Mouse (Mus musculus) brain, adult 2 months (tissue): Measurements from ENCODE around the gene Man2a1.

Experiments used
- DNase-seq: peaks from one replicate; pipeline ENCODE4 v3.0.0; 2011; ENCODE audit warnings: low read depth, low spot score

The Man2a1 gene

DNA sequence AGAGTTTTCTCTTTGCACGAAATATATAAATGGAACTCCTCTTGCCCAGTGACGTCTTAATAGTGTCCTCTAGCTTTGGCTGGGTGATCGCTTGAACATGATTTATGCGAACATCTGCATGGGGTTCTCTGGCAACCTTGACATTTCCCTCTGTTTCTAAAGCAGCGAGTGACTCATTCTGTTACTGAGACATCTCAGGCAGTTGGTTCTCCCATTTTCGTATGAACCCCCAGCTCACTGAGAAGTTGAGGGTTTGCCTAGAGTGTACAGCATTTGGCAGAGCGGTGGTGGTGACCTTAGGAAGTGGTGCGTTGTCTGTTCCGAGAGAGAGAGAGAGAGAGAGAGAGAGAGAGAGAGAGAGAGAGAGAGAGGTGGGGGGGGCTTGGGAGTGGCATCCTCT, 2.6 kb downstream of the Man2a1 start:
- peak; percentile 65 for DNase-seq

GRCm38 (mm10) chr17:64603534-64603933, 3.0 kb downstream of the Man2a1 start:
- no peak for DNase-seq

- DNase-seq = no peak
These were observed 3.6 kb downstream of the Man2a1 start for GRCm38 (mm10) chr17:64604163-64604562.

GRCm38 (mm10) chr17:64608228-64608627, 7.7 kb downstream of the Man2a1 start:
- no peak for DNase-seq

GRCm38 (mm10) chr17:64608923-64609598, 8.5 kb downstream of the Man2a1 start:
- no peak for DNase-seq

DNA sequence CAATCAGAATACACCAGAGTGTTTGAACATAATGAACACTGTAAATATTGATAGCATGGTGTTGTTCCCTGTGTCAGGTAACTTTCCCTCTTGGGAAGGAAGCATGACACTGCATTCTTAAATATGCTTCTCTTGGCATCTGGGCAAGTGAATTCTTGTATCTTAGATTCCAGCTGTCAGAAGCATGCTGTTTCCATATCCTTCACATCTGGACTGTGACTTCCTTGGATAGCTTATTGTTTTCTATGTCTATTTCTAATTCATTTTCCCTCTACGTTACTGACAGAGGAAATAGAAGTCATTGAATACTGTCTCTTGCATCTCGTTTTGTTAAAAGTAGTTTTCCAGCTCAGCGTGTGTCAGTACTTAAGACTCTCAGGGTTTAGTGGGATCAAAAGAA, 9.2 kb downstream of the Man2a1 start:
- no peak for DNase-seq

- DNase-seq = no peak
These were observed 10.9 kb downstream of the Man2a1 start for GRCm38 (mm10) chr17:64611426-64611825.

DNA sequence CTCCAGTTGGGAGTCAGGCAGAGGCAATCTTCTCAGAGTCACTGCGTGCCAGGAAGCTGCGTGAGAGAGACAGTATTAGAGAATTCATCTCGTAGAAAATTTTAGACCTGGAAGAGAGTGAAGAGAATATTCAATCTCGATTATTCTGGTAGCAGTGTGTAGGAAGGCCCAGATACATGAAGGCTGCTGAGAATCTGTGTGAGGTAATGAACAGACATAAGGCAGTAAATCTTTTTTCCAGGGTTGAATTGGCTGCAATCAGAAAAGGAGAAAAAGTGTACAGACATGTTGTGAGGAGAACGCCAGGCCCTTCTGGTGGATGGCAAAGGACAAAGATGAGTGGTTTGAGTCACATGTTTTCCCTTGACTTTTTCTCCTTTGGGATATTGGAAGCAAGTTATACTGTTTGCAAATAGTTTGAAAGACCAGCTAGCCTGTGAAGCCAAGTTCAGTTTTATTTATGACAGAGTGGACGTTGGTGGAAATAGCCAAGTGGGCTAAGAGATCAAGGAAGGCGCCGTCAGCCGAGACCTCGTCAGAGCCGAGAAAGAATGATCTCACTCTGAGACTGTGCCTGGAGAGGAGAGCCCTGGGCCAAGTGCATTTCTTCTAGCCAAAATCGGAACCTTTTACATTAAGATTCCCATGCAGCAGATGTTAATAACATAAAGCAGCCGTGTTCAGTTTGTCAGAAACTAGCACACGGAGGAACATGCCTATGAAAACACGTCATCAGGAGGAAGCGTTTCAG, 11.8 kb downstream of the Man2a1 start:
- peak; percentile 36 for DNase-seq

- DNase-seq = no peak
These were observed 12.4 kb downstream of the Man2a1 start for GRCm38 (mm10) chr17:64612930-64613329.

DNA sequence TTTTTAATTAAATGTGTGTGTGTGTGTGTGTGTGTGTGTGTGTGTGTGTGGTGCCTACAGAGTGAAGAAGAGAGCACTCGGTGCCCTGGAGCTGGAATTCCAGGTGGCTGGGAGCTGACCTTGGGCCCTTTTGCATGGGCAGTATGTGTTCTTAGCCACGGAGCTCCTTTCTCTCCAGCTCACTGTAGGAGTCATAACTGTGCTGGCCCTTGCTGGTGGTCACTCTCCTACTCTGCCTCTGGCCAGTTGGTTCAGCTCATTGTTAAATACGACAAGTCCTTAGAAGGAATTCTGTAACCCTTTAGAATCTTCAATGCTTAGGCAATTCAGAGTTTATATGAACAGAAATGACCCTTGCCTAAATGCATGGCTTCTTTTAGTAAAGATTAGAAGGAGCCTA, 12.8 kb downstream of the Man2a1 start:
- no peak for DNase-seq

GRCm38 (mm10) chr17:64614804-64615203, 14.3 kb downstream of the Man2a1 start:
- no peak for DNase-seq

GRCm38 (mm10) chr17:64615420-64615819, 14.9 kb downstream of the Man2a1 start:
- DNase-seq = no peak

GRCm38 (mm10) chr17:64616259-64616658, 15.7 kb downstream of the Man2a1 start:
- no peak for DNase-seq

DNA sequence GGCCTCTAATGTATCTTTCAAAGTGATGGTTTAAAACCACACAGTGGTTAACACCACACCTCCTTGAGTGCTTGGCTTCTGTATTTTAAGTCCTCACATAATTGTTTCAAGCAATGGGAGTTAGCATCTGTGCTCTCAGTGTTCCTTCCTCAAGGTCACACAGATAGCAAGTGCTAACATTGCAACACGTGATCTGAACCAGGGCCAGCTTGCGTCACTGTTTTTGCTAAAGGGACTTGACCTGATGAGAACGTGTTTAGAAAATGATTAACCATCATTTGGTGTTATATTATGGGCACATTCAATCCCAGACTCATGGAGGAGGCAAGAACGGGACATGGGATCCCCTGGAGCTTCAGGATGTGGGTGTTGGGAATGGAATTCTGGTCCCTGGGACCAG, 17.3 kb downstream of the Man2a1 start:
- DNase-seq = no peak

- peak; percentile 64 for DNase-seq
These were observed 18.5 kb downstream of the Man2a1 start for GRCm38 (mm10) chr17:64618996-64619395.

DNA sequence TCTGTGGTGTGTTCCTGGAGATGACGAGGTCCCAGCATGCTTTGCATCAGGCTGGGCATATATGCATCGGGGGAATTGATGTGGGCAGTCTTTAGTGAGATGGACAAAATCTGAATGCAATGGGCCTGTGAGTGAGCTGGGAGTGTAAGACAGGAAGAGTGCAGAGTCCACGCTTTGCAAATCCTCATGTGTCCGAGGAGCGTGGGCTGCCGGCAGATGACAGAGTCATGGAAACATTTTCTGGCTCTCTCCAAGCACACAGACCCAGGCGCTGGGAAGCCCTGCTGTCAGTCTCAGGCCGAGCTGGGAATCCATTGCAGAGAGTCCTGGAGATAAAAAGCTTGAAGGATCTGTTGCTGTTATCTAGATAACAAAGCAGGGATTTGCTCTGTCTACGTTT, 19.6 kb downstream of the Man2a1 start:
- peak; percentile 60 for DNase-seq

- no peak for DNase-seq
These were observed 20.1 kb downstream of the Man2a1 start for GRCm38 (mm10) chr17:64620627-64621026.

GRCm38 (mm10) chr17:64621226-64621625, 20.7 kb downstream of the Man2a1 start:
- DNase-seq = peak; percentile 59

DNA sequence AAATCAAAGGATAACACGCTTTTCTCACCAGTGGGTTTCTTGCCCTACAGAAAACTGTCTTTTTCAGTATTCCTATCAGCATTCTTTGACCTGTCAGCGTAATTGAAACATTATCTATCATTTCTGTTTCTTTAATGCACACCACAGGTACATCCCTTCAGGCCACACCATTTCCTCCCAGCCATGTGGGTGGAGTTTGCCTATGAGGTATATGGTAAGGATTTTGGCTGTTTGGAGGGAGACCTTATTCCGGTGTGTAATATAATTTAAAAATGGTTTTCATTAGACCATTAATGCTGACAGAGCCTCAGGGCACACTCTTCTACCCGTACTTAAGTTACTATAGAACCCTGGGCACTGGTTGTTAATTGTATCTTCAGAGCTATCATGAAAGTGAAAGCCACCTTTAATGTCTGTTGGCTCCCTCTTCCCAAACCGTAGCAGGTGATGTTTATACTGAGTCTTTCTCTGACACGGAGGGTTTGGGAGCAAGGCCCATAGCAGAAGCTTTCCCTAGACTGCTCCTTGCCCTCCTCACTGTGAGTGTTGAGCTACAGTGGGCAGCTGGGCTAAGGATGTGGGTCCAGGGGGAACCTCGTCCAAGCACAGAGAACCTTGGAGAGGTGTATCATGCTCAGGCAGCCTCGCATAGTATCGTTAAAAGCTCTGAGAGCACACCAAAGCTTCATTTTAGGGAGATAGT, 21.3 kb downstream of the Man2a1 start:
- DNase-seq = no peak

DNA sequence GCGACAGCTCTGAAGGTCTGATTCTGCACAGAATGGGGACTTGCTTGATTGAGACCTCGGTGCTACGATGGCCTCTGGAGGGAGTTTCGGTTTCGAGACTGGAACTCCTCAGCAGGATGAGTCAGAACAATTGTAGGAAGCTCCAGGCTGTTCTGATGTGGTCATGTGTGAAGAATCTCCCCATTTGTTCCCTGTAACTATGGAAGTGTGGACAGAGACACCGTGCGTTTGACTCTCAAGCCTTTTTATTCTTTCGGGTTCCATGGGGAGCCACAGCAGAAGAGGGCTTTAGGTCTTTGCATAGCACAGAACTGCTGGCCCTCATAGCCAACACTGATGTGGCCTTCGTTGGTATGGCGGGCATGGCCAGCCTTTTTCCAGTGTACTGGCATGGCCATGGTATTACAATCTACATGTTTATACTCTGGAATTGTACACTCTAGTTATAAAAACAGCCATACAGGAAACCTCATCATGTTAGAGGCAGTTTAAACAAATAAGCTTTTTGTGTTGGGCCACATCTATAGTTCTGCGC, 21.9 kb downstream of the Man2a1 start:
- DNase-seq = peak; percentile 71

GRCm38 (mm10) chr17:64624439-64624838, 23.9 kb downstream of the Man2a1 start:
- no peak for DNase-seq

- DNase-seq = peak; percentile 42
These were observed 28.3 kb downstream of the Man2a1 start for GRCm38 (mm10) chr17:64628796-64629195.
